ENCODE assay signal across 8 mouse cellular contexts in the genomic region with DNA sequence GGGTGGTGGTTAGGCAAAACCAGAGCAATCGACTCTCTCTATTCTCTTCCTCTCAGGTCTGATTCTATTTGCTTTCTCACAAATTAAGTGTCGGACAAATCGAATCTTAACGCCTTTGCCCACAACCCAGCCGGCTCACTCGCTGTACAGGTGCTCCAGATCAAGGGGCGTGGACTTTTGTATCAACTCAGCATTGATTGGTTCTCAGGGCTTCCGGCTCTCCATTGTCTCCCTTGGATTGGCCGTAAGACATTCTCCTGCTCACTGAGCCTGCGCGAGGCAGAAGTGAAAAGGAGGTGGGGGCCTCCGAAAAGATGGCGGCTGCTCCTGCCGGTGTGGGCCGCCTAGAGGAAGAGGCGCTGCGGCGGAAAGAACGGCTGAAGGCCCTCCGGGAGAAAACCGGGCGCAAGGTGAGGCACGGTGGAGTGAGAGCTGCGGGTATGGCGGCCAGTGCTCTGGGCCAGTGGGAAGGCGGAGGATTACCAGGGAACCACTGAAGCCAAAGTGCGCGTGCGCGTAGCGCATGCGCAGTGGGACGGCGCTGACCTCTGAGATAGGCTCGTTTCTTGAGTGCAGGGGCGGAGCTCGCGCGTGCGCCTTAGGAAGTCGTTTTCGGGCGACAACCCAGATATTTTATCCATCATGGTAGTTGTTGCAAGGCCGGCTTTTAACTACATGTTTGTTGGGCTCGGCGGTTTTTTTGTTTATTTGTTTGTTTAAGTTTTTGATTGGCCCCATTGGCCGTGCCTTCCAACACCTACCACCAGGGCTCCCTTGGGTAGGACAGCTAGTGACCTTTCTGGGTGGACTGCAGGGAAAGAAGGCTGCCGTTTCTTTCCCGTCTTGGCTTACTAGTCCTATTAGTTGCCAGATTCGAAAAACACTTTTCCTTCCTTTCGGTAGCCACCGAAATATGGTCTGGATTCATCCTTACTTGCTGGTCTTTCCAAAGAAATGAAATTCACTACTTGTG. TPM values are rescaled to one million over a fixed set of nuclear protein-coding genes. Genes with fewer than 3 reads are reported as not detected.
A peak's percentile ranks its signal among the peaks of the same experiment; 100 is the strongest.
DNase-seq lines count a peak whose midpoint lies in the region; ATAC-seq lines count a peak whose summit lies in the region.

A gene (plus strand): TSS at position 255 of the 973 bp plus-strand sequence.

- ATAC-seq in hindbrain, embryonic 14.5 days (ENCODE audit: low FRiP score): peak; percentile 95

- H3K9me3 ChIP-seq in hindbrain, embryonic 14.5 days (ENCODE audit: control insufficient read depth, low read length): no peaks in the 10 kb centered on the region

- H3K36me3 ChIP-seq in hindbrain, embryonic 14.5 days (replicated peaks; ENCODE audit: control insufficient read depth, insufficient read depth): peaks cover 13% of the 10 kb centered on the region; the same call in 1 of the 2 replicates

- peak; percentile 100 for DNase-seq in R1 (ENCODE audit: low read depth, low spot score)
- peak; percentile 96 to 98 for DNase-seq in cerebellum, postnatal 25 days
- DNase-seq in frontal cortex, postnatal 25 days (ENCODE audit: low spot score in 2 of 2): peak; percentile 94 to 95
- peak; percentile 99 for DNase-seq in hindbrain, embryonic 14.5 days (ENCODE audit: low spot score)
- DNase-seq in layer of hippocampus, postnatal 36 days: peak; percentile 96
- peak; percentile 98 for DNase-seq in lung, postnatal 36 days
- DNase-seq in retina, postnatal 1 day: peak; percentile 99
- DNase-seq in urinary bladder, adult 18-20 months (ENCODE audit: low spot score in 2 of 2): peak; percentile 91 to 92

- H3K27me3 ChIP-seq in hindbrain, embryonic 14.5 days (ENCODE audit: control insufficient read depth, insufficient read depth, low read length): peaks cover 23% of the 10 kb centered on the region

- under 1% methylated on average over 52 of the region's 52 CpGs for WGBS in hindbrain, embryonic 14.5 days

- H3K4me2 ChIP-seq in hindbrain, embryonic 14.5 days (replicated peaks): peak within 1 kb of the TSS; percentile 69

- peaks cover 34% of the 10 kb centered on the region for H3K4me1 ChIP-seq in hindbrain, embryonic 14.5 days (replicated peaks; ENCODE audit: control insufficient read depth, insufficient read depth, low read length)

- H3K4me3 ChIP-seq in hindbrain, embryonic 14.5 days (replicated peaks; ENCODE audit: low read length): peak within 1 kb of the TSS; percentile 73

- H3K27ac ChIP-seq in hindbrain, embryonic 14.5 days: peak within 1 kb of the TSS; percentile 97

- H3K9ac ChIP-seq in hindbrain, embryonic 14.5 days: peak within 1 kb of the TSS; percentile 89

RNA-seq across cellular contexts. Expression of the gene that starts here (rescaled TPM):
- polyA plus RNA-seq in hindbrain, embryonic 14.5 days (2014; fragmentation: Nextera tagmentation; extraction: Ambion mirVana): 84.6 and 97.6 TPM in 2 replicates
- total RNA-seq in layer of hippocampus, postnatal 36 days (2021): 10 to 100 TPM; 48.3 to 54.5 TPM

Comparison
In these comparisons a context has a peak if more than half of its experiments do, and no peak if none do; other contexts are left out.
1. Peak in every context shown above with its lines: DNase-seq, ATAC-seq, H3K4me3 ChIP-seq and H3K27ac ChIP-seq.